Mouse (Mus musculus): Measurements from ENCODE around the gene Wsb1. TPM values are rescaled to one million over a fixed set of nuclear protein-coding genes. Genes with fewer than 3 reads are reported as not detected.

Wsb1 gene
- total and polyA plus RNA-seq, 3 experiments: 48.8 to 90.9 (median 57.0) TPM

DNA sequence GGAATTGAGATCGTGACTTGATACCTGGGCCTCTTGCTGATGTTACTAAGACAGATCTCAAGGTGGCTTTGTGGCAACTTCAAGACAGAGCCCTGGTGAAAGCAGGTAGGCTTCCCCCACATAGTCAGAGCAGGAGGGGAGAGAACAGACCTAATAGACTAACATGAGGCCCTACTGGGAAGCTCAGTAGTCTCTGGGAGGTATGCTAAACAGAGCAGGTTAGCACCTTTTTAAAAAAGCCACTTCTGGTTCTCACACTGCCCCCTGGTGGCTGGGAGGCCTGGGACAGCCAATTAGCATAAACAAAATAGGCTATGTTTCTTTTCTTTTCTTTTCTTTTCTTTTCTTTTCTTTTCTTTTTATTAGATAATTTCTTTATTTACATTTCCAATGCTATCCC lies 62.3 kb downstream of the Wsb1 start:
- peaks cover 0 to 8% of the 10 kb centered on the region in 2 experiments; a peak in 2 of 4 replicates for H3K36me3 ChIP-seq (ENCODE audit: control insufficient read depth in 1 of 2, insufficient read depth in 2 of 2, low read length in 2 of 2)
- peaks cover under 1 to 17% of the 10 kb centered on the region in 2 experiments; a peak in 2 of 4 replicates for H3K4me1 ChIP-seq (ENCODE audit: control insufficient read depth in 1 of 2, insufficient read depth in 2 of 2, low read length in 2 of 2)
- H3K27me3 ChIP-seq (ENCODE audit: control insufficient read depth in 1 of 2, insufficient read depth in 2 of 2, low read length in 2 of 2): no peaks in the 10 kb centered on the region
- no peaks in the 10 kb centered on the region for H3K79me2 ChIP-seq (ENCODE audit: control insufficient read depth, insufficient read depth, low read length, poor library complexity)
- no peak overlapping the region for H3K27ac ChIP-seq (ENCODE audit: control insufficient read depth, low read depth, low read length)
- no peaks in the 10 kb centered on the region for H3K9me3 ChIP-seq (replicated peaks; ENCODE audit: insufficient read depth, low read length)
- TF ChIP-seq E2F4 (IDR thresholded peaks at IDR 0.05; ENCODE audit: borderline replicate concordance, low read depth, low read length) (0 out of 2 replicates have a peak, but pooled peaks have one; percentile 10), ZMIZ1 (IDR thresholded peaks at IDR 0.05; ENCODE audit: low read depth, low read length) (no peak), KAT2A (conservative IDR thresholded peaks at IDR 0.05; ENCODE audit: low read depth, low read length) (no peak), TBP (IDR thresholded peaks at IDR 0.05; ENCODE audit: low read depth, low read length) (peak; percentile 53; the same call in 1 of the 2 replicates), MEF2A (IDR thresholded peaks at IDR 0.05; ENCODE audit: extremely low read depth, insufficient replicate concordance, low read depth, low read length, poor library complexity, severe bottlenecking) (no peak), USF2 (IDR thresholded peaks at IDR 0.05; ENCODE audit: borderline replicate concordance in 1 of 2, insufficient read depth in 1 of 2, low read depth in 1 of 2, low read length in 2 of 2) (no peak), SIN3A (IDR thresholded peaks at IDR 0.05; ENCODE audit: low read length) (0 out of 2 replicates have a peak, but pooled peaks have one; percentile 19), MYC (IDR thresholded peaks at IDR 0.05; ENCODE audit: low read depth, low read length) (0 out of 2 replicates have a peak, but pooled peaks have one; percentile 17), NELFE (IDR thresholded peaks at IDR 0.05; ENCODE audit: low read depth, low read length) (peak; percentile 28; the same call in 1 of the 2 replicates), CTCF (IDR thresholded peaks at IDR 0.05 in 2 of 3, conservative IDR thresholded peaks at IDR 0.05 in 1 of 3; ENCODE audit: control insufficient read depth in 1 of 3, insufficient read depth in 1 of 3, low read depth in 2 of 3, low read length in 3 of 3, poor library complexity in 1 of 3, severe bottlenecking in 1 of 3) (peak; percentile 69 to 86 (median 77)), POLR2A (IDR thresholded peaks at IDR 0.05; ENCODE audit: control insufficient read depth in 1 of 2, insufficient read depth in 1 of 2, low read depth in 1 of 2, low read length in 2 of 2, poor library complexity in 1 of 2) (peak in 1 of 2 experiments; percentile 42; a peak in 1 of 4 replicates), SMC3 (IDR thresholded peaks at IDR 0.05; ENCODE audit: low read depth, low read length) (peak; percentile 32; the same call in 1 of the 2 replicates), CHD2 (IDR thresholded peaks at IDR 0.05; ENCODE audit: low read length) (no peak), GABPA (IDR thresholded peaks at IDR 0.05; ENCODE audit: low read depth, low read length) (0 out of 2 replicates have a peak, but pooled peaks have one; percentile 7)
- H3K4me3 ChIP-seq (ENCODE audit: control insufficient read depth in 1 of 2, insufficient read depth in 1 of 2, low read depth in 2 of 2, low read length in 2 of 2): peak overlapping the region in 1 of 2 experiments; percentile 6; a peak in 1 of 4 replicates
- DNase-seq (ENCODE audit: low read depth, low spot score): peak; percentile 75
- no peak overlapping the region for H3K9ac ChIP-seq (ENCODE audit: control insufficient read depth, low read depth, low read length, poor library complexity, severe bottlenecking)

GRCm38 (mm10) chr11:79191214-79191613 lies 63.3 kb downstream of the Wsb1 start:
- Histone ChIP-seq H3K27ac (ENCODE audit: control insufficient read depth, low read depth, low read length) (no peak overlapping the region), H3K9ac (ENCODE audit: control insufficient read depth, low read depth, low read length, poor library complexity, severe bottlenecking) (no peak overlapping the region), H3K36me3 (ENCODE audit: control insufficient read depth in 1 of 2, insufficient read depth in 2 of 2, low read length in 2 of 2) (peaks cover 0 to 7% of the 10 kb centered on the region in 2 experiments; a peak in 1 of 4 replicates), H3K4me3 (ENCODE audit: control insufficient read depth in 1 of 2, insufficient read depth in 1 of 2, low read depth in 2 of 2, low read length in 2 of 2) (no peak overlapping the region), H3K4me1 (ENCODE audit: control insufficient read depth in 1 of 2, insufficient read depth in 2 of 2, low read length in 2 of 2) (peaks cover 0 to 10% of the 10 kb centered on the region in 2 experiments; a peak in 2 of 4 replicates), H3K27me3 (ENCODE audit: control insufficient read depth in 1 of 2, insufficient read depth in 2 of 2, low read length in 2 of 2) (no peaks in the 10 kb centered on the region), H3K9me3 (replicated peaks; ENCODE audit: insufficient read depth, low read length) (no peaks in the 10 kb centered on the region), H3K79me2 (ENCODE audit: control insufficient read depth, insufficient read depth, low read length, poor library complexity) (no peaks in the 10 kb centered on the region)
- TF ChIP-seq HCFC1 (IDR thresholded peaks at IDR 0.05; ENCODE audit: low read depth, low read length) (no peak), CHD1 (IDR thresholded peaks at IDR 0.05; ENCODE audit: low read depth, low read length) (no peak), GATA1 (IDR thresholded peaks at IDR 0.05; ENCODE audit: low read depth, low read length) (no peak), MAZ (IDR thresholded peaks at IDR 0.05; ENCODE audit: low read depth, low read length) (no peak), MAFK (IDR thresholded peaks at IDR 0.05; ENCODE audit: borderline replicate concordance, low read depth, low read length) (no peak), EP300 (IDR thresholded peaks at IDR 0.05; ENCODE audit: low read depth in 1 of 2, low read length in 2 of 2) (no peak), E2F4 (IDR thresholded peaks at IDR 0.05; ENCODE audit: borderline replicate concordance, low read depth, low read length) (no peak), MEF2A (IDR thresholded peaks at IDR 0.05; ENCODE audit: extremely low read depth, insufficient replicate concordance, low read depth, low read length, poor library complexity, severe bottlenecking) (no peak), USF1 (IDR thresholded peaks at IDR 0.05; ENCODE audit: low read depth, low read length) (no peak), SMC3 (IDR thresholded peaks at IDR 0.05; ENCODE audit: low read depth, low read length) (no peak), MAX (IDR thresholded peaks at IDR 0.05; ENCODE audit: low read length) (no peak), NELFE (IDR thresholded peaks at IDR 0.05; ENCODE audit: low read depth, low read length) (no peak)
- no peak for DNase-seq (ENCODE audit: low read depth, low spot score)

Data from MEL (cell line).